Mouse (Mus musculus) cerebellum, adult 2 months (tissue): ENCODE data around the gene Smo.

Source experiments
- CTCF ChIP-seq: fragments of 200-500 bp; IDR thresholded peaks from 2 replicates; pipeline ENCODE4 v1.5.1; 2011; ENCODE audit warnings: low read depth, mild to moderate bottlenecking, control low read depth, low read length, moderate library complexity, borderline replicate concordance; ENCODE audit not compliant: insufficient read depth
- POLR2A ChIP-seq: fragments of 200-500 bp; IDR thresholded peaks from 2 replicates; pipeline ENCODE4 v1.6.1; 2011; ENCODE audit warnings: low read length, control low read depth, borderline replicate concordance; ENCODE audit not compliant: insufficient read depth

- TF ChIP-seq CTCF: no peak
- no peak for TF ChIP-seq POLR2A
Measured at GRCm38 (mm10) chr6:29699085-29699745, 36.1 kb upstream of the Smo start.
